Mouse (Mus musculus) embryonic facial prominence, embryonic 13.5 days (tissue): ENCODE measurements around the gene 2900026A02Rik. TPM values are rescaled to one million over a fixed set of nuclear protein-coding genes. Genes with fewer than 3 reads are reported as not detected.

Experiments
- ATAC-seq: fragments of 200-750 bp; cut with Nextera tagmentation; 2 replicates; pipeline ENCODE4 v1.8.0; 2017; ENCODE audit warnings: low read depth; ENCODE audit not compliant: insufficient number of reproducible peaks, insufficient read depth, low FRiP score, low TSS enrichment
- H3K27ac ChIP-seq: fragments of 300-500 bp; sonication (generic); 2 replicates; pipeline ENCODE4 v1.5.1; 2015; ENCODE audit warnings: moderate library complexity, mild to moderate bottlenecking, inconsistent platforms
- H3K27me3 ChIP-seq: fragments of 300-500 bp; sonication (generic); 2 replicates; pipeline ENCODE4 v1.6.1; 2015; ENCODE audit warnings: mild to moderate bottlenecking, inconsistent platforms
- H3K36me3 ChIP-seq: fragments of 300-500 bp; sonication (generic); 2 replicates; pipeline ENCODE4 v1.6.1; 2015; ENCODE audit warnings: mild to moderate bottlenecking, inconsistent platforms
- H3K4me1 ChIP-seq: fragments of 300-500 bp; sonication (generic); 2 replicates; pipeline ENCODE4 v1.6.1; 2015; ENCODE audit warnings: inconsistent platforms
- H3K4me2 ChIP-seq: fragments of 300-500 bp; sonication (generic); 2 replicates; pipeline ENCODE4 v1.6.1; 2015; ENCODE audit warnings: moderate library complexity, mild to moderate bottlenecking, inconsistent platforms
- H3K4me3 ChIP-seq: fragments of 300-500 bp; sonication (generic); 2 replicates; pipeline ENCODE4 v1.5.1; 2015; ENCODE audit warnings: mild to moderate bottlenecking, inconsistent platforms
- H3K9ac ChIP-seq: fragments of 300-500 bp; sonication (generic); 2 replicates; pipeline ENCODE4 v1.6.1; 2015; ENCODE audit warnings: mild to moderate bottlenecking, inconsistent platforms
- H3K9me3 ChIP-seq: fragments of 300-500 bp; sonication (generic); 2 replicates; pipeline ENCODE4 v1.6.1; 2016; ENCODE audit warnings: inconsistent platforms
- WGBS: fragments of 180-500 bp; shearing (Covaris S2); methylation state at CpG from one replicate; pipeline ENCODE4 v1.1.7; 2015; ENCODE audit warnings: mixed read lengths; 5-methylcytosine and 5-hydroxymethylcytosine counted together
- polyA plus RNA-seq: library from polyadenylated mRNA; unstranded; fragments of >200 nt; fragmentation: Nextera tagmentation; extraction: Ambion mirVana; gene quantifications from 2 replicates; pipeline ENCODE4 v1.2.1, GENCODE M21; 2015

Gene 2900026A02Rik
- polyA plus RNA-seq, 1 experiment from 2014 or later: 8.6 TPM

GRCm38 (mm10) chr5:113086990-113087389, 134.0 kb downstream of the 2900026A02Rik start:
- Histone ChIP-seq H3K36me3 (peaks cover 16% of the 10 kb centered on the region; the same call in 1 of the 2 replicates), H3K4me1 (peaks cover 14% of the 10 kb centered on the region; the same call in 1 of the 2 replicates), H3K27me3 (no peaks in the 10 kb centered on the region; the same call in 1 of the 2 replicates), H3K4me3 (no peak overlapping the region), H3K4me2 (no peak overlapping the region), H3K9me3 (no peaks in the 10 kb centered on the region), H3K27ac (no peak overlapping the region), H3K9ac (no peak overlapping the region)
- no peak for ATAC-seq
- 51% methylated on average over 4 of the region's 4 CpGs for WGBS

GRCm38 (mm10) chr5:113086439-113086838, 134.6 kb downstream of the 2900026A02Rik start:
- no peak for ATAC-seq
- H3K4me3 ChIP-seq: no peak overlapping the region
- no peak overlapping the region for H3K27ac ChIP-seq
- 75% methylated on average over 12 of the region's 12 CpGs for WGBS
- H3K4me2 ChIP-seq: no peak overlapping the region
- peaks cover 16% of the 10 kb centered on the region; the same call in 1 of the 2 replicates for H3K36me3 ChIP-seq
- no peaks in the 10 kb centered on the region for H3K9me3 ChIP-seq
- H3K9ac ChIP-seq: no peak overlapping the region
- no peaks in the 10 kb centered on the region; the same call in 1 of the 2 replicates for H3K27me3 ChIP-seq
- H3K4me1 ChIP-seq: peaks cover 11% of the 10 kb centered on the region; the same call in 1 of the 2 replicates

- no peak for ATAC-seq
- no peak overlapping the region for H3K9ac ChIP-seq
- H3K9me3 ChIP-seq: no peaks in the 10 kb centered on the region
- peaks cover 9% of the 10 kb centered on the region; the same call in 1 of the 2 replicates for H3K4me1 ChIP-seq
- no peak overlapping the region for H3K4me3 ChIP-seq
- no peaks in the 10 kb centered on the region; the same call in 1 of the 2 replicates for H3K27me3 ChIP-seq
- peaks cover 13% of the 10 kb centered on the region; the same call in 1 of the 2 replicates for H3K36me3 ChIP-seq
- no peak overlapping the region for H3K4me2 ChIP-seq
- 77% methylated on average over 2 of the region's 2 CpGs for WGBS
- no peak overlapping the region for H3K27ac ChIP-seq
These were observed 135.1 kb downstream of the 2900026A02Rik start for GRCm38 (mm10) chr5:113085931-113086330.

- 88% methylated on average over 2 of the region's 2 CpGs for WGBS
- H3K9me3 ChIP-seq: no peaks in the 10 kb centered on the region
These were observed 136.7 kb downstream of the 2900026A02Rik start for GRCm38 (mm10) chr5:113084309-113084708.

GRCm38 (mm10) chr5:113082356-113083168, 138.5 kb downstream of the 2900026A02Rik start:
- H3K4me3 ChIP-seq: no peak overlapping the region
- 52% methylated on average over 19 of the region's 19 CpGs for WGBS
- peaks cover 14% of the 10 kb centered on the region; the same call in 1 of the 2 replicates for H3K4me1 ChIP-seq
- no peak overlapping the region for H3K9ac ChIP-seq
- H3K4me2 ChIP-seq: no peak overlapping the region
- peak overlapping the region; percentile 8 for H3K27ac ChIP-seq
- no peak for ATAC-seq
- no peaks in the 10 kb centered on the region for H3K27me3 ChIP-seq
- no peaks in the 10 kb centered on the region for H3K36me3 ChIP-seq
- no peaks in the 10 kb centered on the region for H3K9me3 ChIP-seq

More at GRCm38 (mm10) chr5:113084309-113084708, 136.7 kb downstream of the 2900026A02Rik start:
- Histone ChIP-seq H3K4me1 (peaks cover 14% of the 10 kb centered on the region; the same call in 1 of the 2 replicates), H3K36me3 (0 out of 2 replicates have a peak, but pooled peaks cover 2% of the 10 kb centered on the region), H3K4me3 (no peak overlapping the region), H3K27me3 (no peaks in the 10 kb centered on the region), H3K9ac (no peak overlapping the region), H3K4me2 (no peak overlapping the region), H3K27ac (no peak overlapping the region)
- no peak for ATAC-seq

- Histone ChIP-seq H3K4me1 (peaks cover 14% of the 10 kb centered on the region; the same call in 1 of the 2 replicates), H3K27me3 (no peaks in the 10 kb centered on the region), H3K36me3 (no peaks in the 10 kb centered on the region), H3K9me3 (no peaks in the 10 kb centered on the region), H3K27ac (peak within 1 kb of the TSS; percentile 8; the same call in 1 of the 2 replicates), H3K4me2 (no peak within 1 kb of the TSS), H3K9ac (no peak within 1 kb of the TSS), H3K4me3 (no peak within 1 kb of the TSS)
- no peak for ATAC-seq
- 76% methylated on average over 8 of the region's 8 CpGs for WGBS
These were observed 139.6 kb downstream of the 2900026A02Rik start, which contains the start of gene Crybb3 for GRCm38 (mm10) chr5:113081439-113081838. Crybb3 (minus strand) TSS chr5:113081584.

GRCm38 (mm10) chr5:113081020-113081419, 140.0 kb downstream of the 2900026A02Rik start:
- Histone ChIP-seq H3K4me3 (no peak overlapping the region), H3K9me3 (no peaks in the 10 kb centered on the region), H3K9ac (no peak overlapping the region), H3K27me3 (no peaks in the 10 kb centered on the region), H3K4me2 (no peak overlapping the region), H3K36me3 (no peaks in the 10 kb centered on the region), H3K4me1 (peaks cover 14% of the 10 kb centered on the region; the same call in 1 of the 2 replicates), H3K27ac (no peak overlapping the region)
- no peak for ATAC-seq
- WGBS: 91% methylated on average over 9 of the region's 9 CpGs

- ATAC-seq: no peak
- Histone ChIP-seq H3K27me3 (no peaks in the 10 kb centered on the region; the same call in 1 of the 2 replicates), H3K4me3 (peak overlapping the region; percentile 20; the same call in 1 of the 2 replicates), H3K4me2 (peak overlapping the region; percentile 50), H3K9me3 (no peaks in the 10 kb centered on the region), H3K9ac (no peak overlapping the region), H3K36me3 (no peaks in the 10 kb centered on the region), H3K27ac (no peak overlapping the region), H3K4me1 (peaks cover 14% of the 10 kb centered on the region; the same call in 1 of the 2 replicates)
- WGBS: 20% methylated on average over 21 of the region's 21 CpGs
These were observed 141.3 kb downstream of the 2900026A02Rik start for GRCm38 (mm10) chr5:113079783-113080182.

- no peak overlapping the region for H3K9ac ChIP-seq
- H3K36me3 ChIP-seq: no peaks in the 10 kb centered on the region
- no peak overlapping the region for H3K4me2 ChIP-seq
- H3K27me3 ChIP-seq: no peaks in the 10 kb centered on the region; the same call in 1 of the 2 replicates
- no peak for ATAC-seq
- peaks cover 14% of the 10 kb centered on the region; the same call in 1 of the 2 replicates for H3K4me1 ChIP-seq
- 66% methylated on average over 5 of the region's 5 CpGs for WGBS
- H3K27ac ChIP-seq: no peak overlapping the region
- H3K4me3 ChIP-seq: no peak overlapping the region
- no peaks in the 10 kb centered on the region for H3K9me3 ChIP-seq
These were observed 142.3 kb downstream of the 2900026A02Rik start for GRCm38 (mm10) chr5:113078686-113079085.

- H3K27me3 ChIP-seq: 0 out of 2 replicates have a peak, but pooled peaks cover 6% of the 10 kb centered on the region
- H3K4me3 ChIP-seq: no peak within 1 kb of the TSS
- no peaks in the 10 kb centered on the region for H3K36me3 ChIP-seq
- no peaks in the 10 kb centered on the region for H3K9me3 ChIP-seq
- H3K4me2 ChIP-seq: no peak within 1 kb of the TSS
- ATAC-seq: no peak
- no peak within 1 kb of the TSS for H3K27ac ChIP-seq
- H3K4me1 ChIP-seq: no peaks in the 10 kb centered on the region
- H3K9ac ChIP-seq: no peak within 1 kb of the TSS
These were observed 151.0 kb downstream of the 2900026A02Rik start, which contains the start of gene Crybb2 for GRCm38 (mm10) chr5:113070017-113070416. Crybb2 (minus strand) TSS chr5:113070117.

GRCm38 (mm10) chr5:113054308-113054707, 166.7 kb downstream of the 2900026A02Rik start:
- Histone ChIP-seq H3K36me3 (no peaks in the 10 kb centered on the region), H3K27ac (no peak overlapping the region), H3K9me3 (no peaks in the 10 kb centered on the region), H3K4me3 (no peak overlapping the region), H3K27me3 (peaks cover 12% of the 10 kb centered on the region), H3K4me2 (no peak overlapping the region), H3K4me1 (no peaks in the 10 kb centered on the region), H3K9ac (no peak overlapping the region)
- 3% methylated on average over 16 of the region's 16 CpGs for WGBS
- no peak for ATAC-seq
